Mouse (Mus musculus) left cerebral cortex, postnatal 14 days (tissue): ENCODE results near the gene Slfn14. TPM values are rescaled to one million over a fixed set of nuclear protein-coding genes. Genes with fewer than 3 reads are reported as not detected.
"Not testable (repeated sequence)": the region's sequence is repeated elsewhere in the genome, so short reads cannot be mapped to it uniquely, and the experiment has no call there.

ENCODE experiments used
- DNase-seq, 2 experiments: peaks; one replicate each; pipeline ENCODE4 v3.0.0; 2021 to 2022; ENCODE audit warnings: low spot score in 2 of 2, mixed read lengths in 1 of 2
- intact Hi-C: fragments of 180-260 bp; cut with DNase I; formaldehyde crosslinking; loops from one replicate; pipeline ENCODE4 v1.15.1; 2025
- total RNA-seq, 2 experiments: library from RNA; stranded (reverse); gene quantifications; 2 replicates each; pipeline ENCODE4 v1.2.3; 2021

Gene Slfn14
- total RNA-seq, 2 experiments from 2014 or later = not detected

GRCm38 (mm10) chr11:83289633-83290032 is 3.1 kb upstream of the Slfn14 start:
- DNase-seq = no peak
- intact Hi-C loops = no loop called here

DNA sequence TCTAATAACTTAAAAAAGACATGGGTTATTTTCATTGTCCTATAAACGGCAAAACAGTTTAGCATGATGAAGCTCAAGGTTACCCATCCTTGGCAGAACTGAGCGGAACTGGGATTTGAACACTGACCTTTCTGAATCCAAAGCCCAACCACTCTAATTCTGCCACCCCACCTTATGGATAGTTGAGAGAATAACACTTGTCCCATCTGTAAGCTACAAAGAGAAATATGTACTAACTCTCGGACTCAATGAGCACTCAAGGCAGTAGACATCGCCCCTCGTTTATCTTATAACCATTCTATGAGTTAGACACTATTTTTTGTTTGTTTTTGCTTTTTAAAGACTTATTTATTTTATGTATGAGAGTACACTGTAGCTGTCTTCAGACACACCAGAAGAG is 2.5 kb upstream of the Slfn14 start:
- intact Hi-C loops = no loop called here
- DNase-seq = no peak

- intact Hi-C loops = no loop called here
- DNase-seq = no peak
Observed at GRCm38 (mm10) chr11:83285627-83286026, 899 bp downstream of the Slfn14 start.

DNA sequence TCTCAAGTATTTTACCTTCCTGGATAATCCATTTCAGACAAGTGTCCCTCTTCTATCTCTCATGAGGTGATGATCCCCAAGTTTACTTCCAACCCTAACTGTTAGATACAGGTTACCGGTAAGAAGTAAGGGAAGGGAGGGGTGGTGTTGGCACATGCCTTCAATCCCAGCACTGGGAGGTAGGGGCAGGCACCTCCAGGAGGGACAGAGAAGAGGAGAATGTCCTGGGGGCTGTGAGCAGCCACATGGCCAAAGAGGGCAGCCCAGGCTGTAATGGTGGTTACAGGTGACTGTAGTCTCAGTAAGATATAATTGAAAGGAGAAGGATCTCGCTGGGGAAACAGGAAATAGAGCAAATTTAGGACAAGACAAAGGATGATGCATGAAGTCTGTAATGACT is 4.4 kb downstream of the Slfn14 start:
- no peak for DNase-seq
- intact Hi-C loops = no loop called here

GRCm38 (mm10) chr11:83279691-83280090 is 6.8 kb downstream of the Slfn14 start:
- DNase-seq = no peak
- intact Hi-C loops = no loop called here

GRCm38 (mm10) chr11:83279024-83279423 is 7.5 kb downstream of the Slfn14 start:
- no peak for DNase-seq
- intact Hi-C loops = no loop called here

DNA sequence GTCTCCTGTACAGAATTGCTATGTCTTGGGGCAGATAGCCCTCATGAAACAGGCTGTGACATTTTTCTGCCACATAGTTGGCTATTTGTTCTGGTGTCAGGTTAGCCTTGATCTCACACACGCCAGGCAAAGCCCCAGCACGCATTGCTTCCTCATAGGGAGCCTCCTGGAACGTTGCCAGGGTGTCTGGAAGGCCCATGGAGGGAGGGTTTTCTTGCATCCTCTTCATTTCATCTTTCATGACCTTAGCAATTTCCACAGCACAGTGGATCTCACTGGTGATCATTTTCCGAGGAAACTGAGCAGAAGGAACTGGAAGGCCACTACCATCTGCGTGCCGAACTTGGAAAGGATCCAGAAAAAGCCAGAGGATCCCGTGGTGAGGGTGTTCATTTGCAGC is 10.3 kb downstream of the Slfn14 start:
- intact Hi-C loops = no loop called here

GRCm38 (mm10) chr11:83271951-83272843 is 14.3 kb downstream of the Slfn14 start:
- intact Hi-C loops = no loop called here
- peak in 1 of 2 experiments; percentile 62 for DNase-seq

More for the DNA sequence above, 10.3 kb downstream of the Slfn14 start:
- DNase-seq = no peak

GRCm38 (mm10) chr11:83271151-83271950 is 15.2 kb downstream of the Slfn14 start:
- peak; percentile 73 to 87 for DNase-seq
- intact Hi-C loops = no loop called here

GRCm38 (mm10) chr11:83270842-83271150 is 15.7 kb downstream of the Slfn14 start:
- intact Hi-C loops = no loop called here
- no peak for DNase-seq

GRCm38 (mm10) chr11:83263146-83263545 is 23.4 kb downstream of the Slfn14 start:
- DNase-seq = no peak
- intact Hi-C loops = loop anchor here (5.0 kb wide), 1 partner anchor 346 kb away; no protein-coding TSS in a partner anchor

- intact Hi-C loops = loop anchor here (5.0 kb wide), 1 partner anchor 345 kb away; no protein-coding TSS in a partner anchor
- no peak for DNase-seq
Observed at GRCm38 (mm10) chr11:83262673-83263072, 23.9 kb downstream of the Slfn14 start.

DNA sequence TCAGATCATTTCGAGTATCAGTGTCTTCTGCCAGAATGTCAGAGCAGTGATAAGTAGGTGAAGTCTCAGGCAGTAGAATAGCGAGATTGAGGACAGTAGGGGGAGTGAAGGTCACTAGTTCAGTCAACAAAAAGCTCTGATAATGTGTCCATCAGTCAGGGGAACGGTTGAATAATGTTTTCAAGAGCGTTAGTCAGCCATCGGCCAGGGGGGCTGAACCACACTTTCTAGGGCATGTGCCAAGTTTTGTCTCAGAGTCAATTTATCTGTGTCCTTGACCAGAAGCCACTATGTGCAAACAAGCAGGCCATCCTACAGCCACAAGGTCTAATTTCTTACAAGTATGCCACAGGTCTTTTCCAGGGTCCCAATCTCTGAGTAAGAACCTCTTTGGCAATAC is 29.3 kb downstream of the Slfn14 start:
- DNase-seq, intact Hi-C loops: not testable (repeated sequence)

- intact Hi-C loops = no loop called here
- no peak for DNase-seq
Observed at GRCm38 (mm10) chr11:83239811-83240210, 46.7 kb downstream of the Slfn14 start.

GRCm38 (mm10) chr11:83238389-83238788 is 48.1 kb downstream of the Slfn14 start:
- DNase-seq = no peak
- intact Hi-C loops = no loop called here

GRCm38 (mm10) chr11:83237390-83237789 is 49.1 kb downstream of the Slfn14 start:
- DNase-seq, intact Hi-C loops: not testable (repeated sequence)

- intact Hi-C loops, DNase-seq: not testable (repeated sequence)
Observed at GRCm38 (mm10) chr11:83233621-83234020, 52.9 kb downstream of the Slfn14 start.

DNA sequence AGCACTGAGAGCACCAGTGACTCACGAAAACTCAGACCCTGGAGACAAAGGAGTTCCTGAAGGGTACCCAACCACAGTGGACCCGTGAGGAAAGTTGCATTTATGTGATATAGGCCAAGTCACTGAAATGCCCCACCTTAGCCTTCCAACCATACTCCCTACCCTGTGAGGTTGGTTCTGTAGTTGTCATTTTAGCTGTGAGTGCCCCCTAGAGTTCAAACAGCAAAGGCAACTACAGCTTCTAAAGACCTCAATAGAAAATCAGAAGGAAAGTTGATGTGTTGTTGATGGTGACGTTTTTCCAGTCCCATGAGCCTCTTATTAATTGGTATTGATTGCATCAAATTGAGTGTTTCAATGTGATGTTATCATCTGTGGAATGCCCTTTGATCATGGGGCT is 55.6 kb downstream of the Slfn14 start:
- intact Hi-C loops = no loop called here
- DNase-seq = no peak

- no peak for DNase-seq
Observed at GRCm38 (mm10) chr11:83227926-83228723, 58.4 kb downstream of the Slfn14 start.

More at GRCm38 (mm10) chr11:83227926-83228723, 58.4 kb downstream of the Slfn14 start:
- intact Hi-C loops = no loop called here
